Mouse (Mus musculus): Measurements from ENCODE around the gene Trpm8.

DNA sequence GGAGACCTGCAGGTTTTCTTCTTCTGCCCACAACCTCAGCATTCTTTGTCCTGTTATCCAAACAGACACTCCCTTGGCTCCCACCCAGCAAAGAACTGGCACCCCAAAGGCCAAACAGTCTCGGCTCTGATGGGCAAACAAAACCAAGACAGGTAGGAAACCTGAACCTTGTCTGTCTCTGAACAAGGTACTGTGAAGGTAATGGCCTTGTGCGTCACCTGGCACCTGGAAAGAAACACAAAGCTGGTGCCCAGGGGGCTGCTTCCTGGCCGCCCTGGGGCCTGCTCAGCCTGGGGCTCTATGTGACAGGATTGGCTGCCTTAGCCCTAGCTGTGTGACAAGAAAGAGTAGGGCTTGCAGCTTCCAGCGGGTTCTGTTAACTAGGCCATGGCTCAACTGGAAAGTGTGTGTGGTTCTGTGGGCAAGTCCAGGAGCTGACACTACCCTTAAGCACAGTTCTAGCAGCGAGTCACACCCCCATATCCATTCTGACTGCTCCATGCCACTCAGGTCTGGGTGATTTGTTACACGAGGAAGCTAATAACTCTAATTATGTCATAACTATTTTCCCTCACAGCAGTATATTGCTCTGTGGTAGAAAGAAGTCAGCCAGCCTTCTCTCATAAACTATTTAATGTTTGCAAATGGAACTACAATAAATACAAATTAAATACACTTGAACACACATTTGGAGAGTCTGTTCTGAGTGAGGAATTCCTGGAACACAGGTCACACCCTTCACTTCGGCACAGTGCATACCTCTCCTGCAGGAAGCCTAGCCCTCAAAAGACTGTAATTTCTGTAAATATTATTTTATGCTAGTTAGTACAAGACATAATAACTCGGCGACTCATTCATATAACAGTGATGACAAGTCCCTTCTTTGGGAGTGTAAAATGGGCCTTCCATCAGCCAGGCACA is 160.0 kb downstream of the Trpm8 start:
- TF ChIP-seq CTCF (IDR thresholded peaks at IDR 0.05; ENCODE audit: low read depth) (no peak), EP300 (IDR thresholded peaks at IDR 0.05; ENCODE audit: low read depth) (no peak)
